Mouse (Mus musculus) olfactory bulb, adult 2 months (tissue): ENCODE results near the gene Acaca.

Experiments used
- CTCF ChIP-seq: fragments of 200-500 bp; IDR thresholded peaks from 2 replicates; pipeline ENCODE4 v1.5.1; 2012; ENCODE audit warnings: low read depth, mild to moderate bottlenecking, low read length, moderate library complexity; ENCODE audit not compliant: insufficient read depth
- POLR2A ChIP-seq: fragments of 200-500 bp; IDR thresholded peaks from 2 replicates; pipeline ENCODE4 v1.6.1; 2012; ENCODE audit warnings: mild to moderate bottlenecking, low read depth, low read length, moderate library complexity; ENCODE audit not compliant: insufficient read depth

GRCm38 (mm10) chr11:84375951-84376496, 246.6 kb downstream of the Acaca start:
- TF ChIP-seq CTCF (no peak), POLR2A (no peak)
